Mouse (Mus musculus) monocyte, adult 2 months (primary cell): ENCODE results near the gene Elk4.

Source experiments
- DNase-seq, 2 experiments: peaks; one replicate each; pipeline ENCODE4 v3.0.0; 2022; ENCODE audit warnings: low spot score in 2 of 2, low read depth in 1 of 2

The Elk4 gene

GRCm38 (mm10) chr1:132012861-132013260 lies 5.5 kb downstream of the Elk4 start:
- DNase-seq: no peak

GRCm38 (mm10) chr1:132014800-132015199 lies 7.4 kb downstream of the Elk4 start:
- no peak for DNase-seq

GRCm38 (mm10) chr1:132016691-132017090 lies 9.3 kb downstream of the Elk4 start:
- DNase-seq: no peak

GRCm38 (mm10) chr1:132019876-132020275 lies 12.5 kb downstream of the Elk4 start:
- no peak for DNase-seq

GRCm38 (mm10) chr1:132022107-132022506 lies 14.7 kb downstream of the Elk4 start:
- no peak for DNase-seq

- no peak for DNase-seq
Observed at GRCm38 (mm10) chr1:132026925-132027646, 19.7 kb downstream of the Elk4 start.

- no peak for DNase-seq
Observed at GRCm38 (mm10) chr1:132027978-132028377, 20.6 kb downstream of the Elk4 start.

GRCm38 (mm10) chr1:132028413-132028812 lies 21.0 kb downstream of the Elk4 start:
- no peak for DNase-seq

GRCm38 (mm10) chr1:132030574-132030973 lies 23.2 kb downstream of the Elk4 start:
- no peak for DNase-seq

- no peak for DNase-seq
Observed at GRCm38 (mm10) chr1:132032172-132032571, 24.8 kb downstream of the Elk4 start.

- DNase-seq: no peak
Observed at GRCm38 (mm10) chr1:132037746-132038145, 30.3 kb downstream of the Elk4 start.

- DNase-seq: no peak
Observed at GRCm38 (mm10) chr1:132038753-132039152, 31.3 kb downstream of the Elk4 start.

GRCm38 (mm10) chr1:132040201-132040621 lies 32.8 kb downstream of the Elk4 start:
- no peak for DNase-seq

GRCm38 (mm10) chr1:132043759-132044158 lies 36.4 kb downstream of the Elk4 start:
- DNase-seq: no peak

GRCm38 (mm10) chr1:132046143-132046735 lies 38.8 kb downstream of the Elk4 start:
- no peak for DNase-seq

- DNase-seq: no peak
Observed at GRCm38 (mm10) chr1:132051746-132052145, 44.3 kb downstream of the Elk4 start.

GRCm38 (mm10) chr1:132054387-132054786 lies 47.0 kb downstream of the Elk4 start:
- DNase-seq: peak in 1 of 2 experiments; percentile 9

GRCm38 (mm10) chr1:132055054-132055664 lies 47.8 kb downstream of the Elk4 start:
- no peak for DNase-seq

GRCm38 (mm10) chr1:132058558-132058957 lies 51.2 kb downstream of the Elk4 start:
- DNase-seq: no peak

GRCm38 (mm10) chr1:132060036-132060769 lies 52.8 kb downstream of the Elk4 start:
- DNase-seq: no peak

GRCm38 (mm10) chr1:132061750-132062541 lies 54.5 kb downstream of the Elk4 start:
- DNase-seq: no peak
